Mouse (Mus musculus) limb, embryonic 11.5 days (tissue): ENCODE results near the gene Zbtb39. TPM values are rescaled to one million over a fixed set of nuclear protein-coding genes. Genes with fewer than 3 reads are reported as not detected.
"Not testable (repeated sequence)": the region's sequence is repeated elsewhere in the genome, so short reads cannot be mapped to it uniquely, and the experiment has no call there.

Experiments used
- ATAC-seq: fragments of 200-750 bp; cut with Nextera tagmentation; 2 replicates; pipeline ENCODE4 v1.8.0; 2017; ENCODE audit warnings: low read depth; ENCODE audit not compliant: insufficient number of reproducible peaks, low FRiP score, low TSS enrichment
- DNase-seq: peaks from one replicate; pipeline ENCODE4 v3.0.0-alpha.2; 2015; ENCODE audit warnings: low spot score
- H3K27ac ChIP-seq: fragments of 300-500 bp; sonication (generic); replicated peaks from 2 replicates; pipeline ENCODE4 v1.5.1; 2014; ENCODE audit warnings: low read depth, mild to moderate bottlenecking, low read length
- H3K27me3 ChIP-seq: fragments of 300-500 bp; sonication (generic); 2 replicates; pipeline ENCODE4 v1.6.1; 2014; ENCODE audit warnings: mild to moderate bottlenecking, low read length, mixed read lengths; ENCODE audit not compliant: control insufficient read depth, insufficient read depth
- H3K36me3 ChIP-seq: fragments of 300-500 bp; sonication (generic); 2 replicates; pipeline ENCODE4 v1.6.1; 2014; ENCODE audit warnings: mild to moderate bottlenecking, low read length, moderate library complexity, mixed read lengths; ENCODE audit not compliant: control insufficient read depth, insufficient read depth
- H3K4me1 ChIP-seq: fragments of 300-500 bp; sonication (generic); 2 replicates; pipeline ENCODE4 v1.6.1; 2014; ENCODE audit warnings: low read length, mixed read lengths; ENCODE audit not compliant: control insufficient read depth, insufficient read depth
- H3K4me2 ChIP-seq: fragments of 300-500 bp; sonication (generic); 2 replicates; pipeline ENCODE4 v1.6.1; 2014; ENCODE audit warnings: low read depth, mild to moderate bottlenecking, moderate library complexity; ENCODE audit not compliant: severe bottlenecking
- H3K4me3 ChIP-seq: fragments of 300-500 bp; sonication (generic); 2 replicates; pipeline ENCODE4 v1.5.1; 2014; ENCODE audit warnings: low read depth, low read length
- H3K9ac ChIP-seq: fragments of 300-500 bp; sonication (generic); 2 replicates; pipeline ENCODE4 v1.6.1; 2014; ENCODE audit warnings: mild to moderate bottlenecking, low read length
- H3K9me3 ChIP-seq: fragments of 300-500 bp; sonication (generic); 2 replicates; pipeline ENCODE4 v1.6.1; 2016; ENCODE audit warnings: low read length; ENCODE audit not compliant: control insufficient read depth
- WGBS: fragments of 180-500 bp; shearing (Covaris S2); extraction: QIAGEN DNeasy Blood & Tissue Kit; methylation state at CpG from one replicate; pipeline ENCODE4 v1.1.7; 2014; 5-methylcytosine and 5-hydroxymethylcytosine counted together
- polyA plus RNA-seq: library from polyadenylated mRNA; unstranded; fragments of >200 nt; fragmentation: Nextera tagmentation; extraction: Ambion mirVana; gene quantifications from 2 replicates; pipeline ENCODE4 v1.2.1, GENCODE M21; 2014

Gene Zbtb39
- polyA plus RNA-seq, 1 experiment from 2014 or later: 7.7 TPM

DNA sequence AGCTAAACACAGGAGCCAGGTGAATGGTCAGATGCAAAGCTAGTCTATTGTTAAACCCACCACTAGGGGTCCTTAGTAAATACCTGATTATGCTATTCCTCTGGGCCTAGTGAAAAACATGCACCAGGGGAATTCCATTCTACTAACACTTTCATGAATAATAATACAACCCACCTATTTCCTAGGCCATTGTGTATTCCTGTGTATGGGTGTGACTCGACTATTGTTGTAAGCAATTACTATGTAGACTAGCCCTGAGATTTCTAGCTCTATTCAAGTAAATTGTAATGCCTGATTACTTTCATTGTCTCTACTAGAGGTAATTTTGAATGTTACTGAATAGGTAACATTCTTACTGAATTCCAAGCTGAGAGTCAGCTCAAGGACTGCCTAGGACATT lies 46.1 kb downstream of the Zbtb39 start:
- not testable (repeated sequence) for DNase-seq, H3K9me3 ChIP-seq, H3K36me3 ChIP-seq, H3K27ac ChIP-seq, H3K9ac ChIP-seq, H3K4me2 ChIP-seq, ATAC-seq, H3K4me1 ChIP-seq, H3K27me3 ChIP-seq, H3K4me3 ChIP-seq
- WGBS: 87% methylated on average over 1 of the region's 1 CpGs

Other genes starting within 250 kb of the Zbtb39 start
- 0.21 and 0.34 TPM in 2 replicates for gene Stac3, start 237.9 kb upstream of the Zbtb39 start, polyA plus RNA-seq
- gene Ndufa4l2, start 224.6 kb upstream of the Zbtb39 start, polyA plus RNA-seq: 0.48 and 0.96 TPM in 2 replicates
- gene Shmt2, start 217.1 kb upstream of the Zbtb39 start, polyA plus RNA-seq: 102 and 104 TPM in 2 replicates
- 0.95 and 1.2 TPM in 2 replicates for gene Nxph4, start 205.0 kb upstream of the Zbtb39 start, polyA plus RNA-seq
- 57.6 and 63.2 TPM in 2 replicates for gene Lrp1, start 118.4 kb upstream of the Zbtb39 start, polyA plus RNA-seq
- 5.7 and 7.2 TPM in 2 replicates for gene Stat6, start 96.6 kb upstream of the Zbtb39 start, polyA plus RNA-seq
- gene Nemp1, start 72.6 kb upstream of the Zbtb39 start, polyA plus RNA-seq: 12.5 and 15.0 TPM in 2 replicates
- 12.7 and 13.1 TPM in 2 replicates for gene Nab2, start 71.0 kb upstream of the Zbtb39 start, polyA plus RNA-seq
- 0.40 and 0.61 TPM in 2 replicates for gene Myo1a, start 34.4 kb upstream of the Zbtb39 start, polyA plus RNA-seq
- 1.9 and 2.9 TPM in 2 replicates for gene Tac2, start 15.1 kb upstream of the Zbtb39 start, polyA plus RNA-seq
- gene Gpr182, start 12.2 kb downstream of the Zbtb39 start, polyA plus RNA-seq: 0.27 and 0.33 TPM in 2 replicates
- not detected in 2 replicates for gene Rdh1, start 20.2 kb downstream of the Zbtb39 start, polyA plus RNA-seq
- not detected in 2 replicates for gene Rdh16f1, start 20.2 kb downstream of the Zbtb39 start, polyA plus RNA-seq
- 0.11 TPM in 1 of 2 replicates, not detected in the other for gene Rdh9, start 36.8 kb downstream of the Zbtb39 start, polyA plus RNA-seq
- gene Rdh16, start 61.6 kb downstream of the Zbtb39 start, polyA plus RNA-seq: not detected in 2 replicates
- gene Rdh19, start 110.4 kb downstream of the Zbtb39 start, polyA plus RNA-seq: not detected in 2 replicates
- gene Rdh16f2, start 126.9 kb downstream of the Zbtb39 start, polyA plus RNA-seq: not detected in 2 replicates
- not detected in 2 replicates for gene Rdh7, start 149.3 kb downstream of the Zbtb39 start, polyA plus RNA-seq
- not detected in 2 replicates for gene Sdr9c7, start 159.0 kb downstream of the Zbtb39 start, polyA plus RNA-seq